Mouse (Mus musculus) midbrain, embryonic 13.5 days (tissue): ENCODE data around the gene Pkn1. TPM values are rescaled to one million over a fixed set of nuclear protein-coding genes. Genes with fewer than 3 reads are reported as not detected.

Experiments used
- ATAC-seq: fragments of 200-750 bp; cut with Nextera tagmentation; 2 replicates; pipeline ENCODE4 v1.8.0; 2017; ENCODE audit warnings: mild to moderate bottlenecking, moderate TSS enrichment, moderate library complexity
- H3K27ac ChIP-seq: fragments of 300-500 bp; sonication (generic); 2 replicates; pipeline ENCODE4 v1.5.1; 2015; ENCODE audit warnings: inconsistent platforms, mild to moderate bottlenecking, moderate library complexity
- H3K27me3 ChIP-seq: fragments of 300-500 bp; sonication (generic); 2 replicates; pipeline ENCODE4 v1.6.1; 2015; ENCODE audit warnings: mild to moderate bottlenecking, inconsistent platforms
- H3K36me3 ChIP-seq: fragments of 300-500 bp; sonication (generic); 2 replicates; pipeline ENCODE4 v1.6.1; 2015; ENCODE audit warnings: mild to moderate bottlenecking, inconsistent platforms
- H3K4me1 ChIP-seq: fragments of 300-500 bp; sonication (generic); replicated peaks from 2 replicates; pipeline ENCODE4 v1.6.1; 2015; ENCODE audit warnings: inconsistent platforms
- H3K4me2 ChIP-seq: fragments of 300-500 bp; sonication (generic); replicated peaks from 2 replicates; pipeline ENCODE4 v1.6.1; 2015; ENCODE audit warnings: moderate library complexity, mild to moderate bottlenecking, inconsistent platforms
- H3K4me3 ChIP-seq: fragments of 300-500 bp; sonication (generic); replicated peaks from 2 replicates; pipeline ENCODE4 v1.5.1; 2015; ENCODE audit warnings: mild to moderate bottlenecking, inconsistent platforms
- H3K9ac ChIP-seq: fragments of 300-500 bp; sonication (generic); replicated peaks from 2 replicates; pipeline ENCODE4 v1.6.1; 2015; ENCODE audit warnings: mild to moderate bottlenecking, inconsistent platforms
- H3K9me3 ChIP-seq: fragments of 300-500 bp; sonication (generic); 2 replicates; pipeline ENCODE4 v1.6.1; 2016; ENCODE audit warnings: mild to moderate bottlenecking, inconsistent platforms
- WGBS: fragments of 180-500 bp; shearing (Covaris S2); methylation state at CpG from one replicate; pipeline ENCODE4 v1.1.7; 2015; 5-methylcytosine and 5-hydroxymethylcytosine counted together
- polyA plus RNA-seq: library from polyadenylated mRNA; unstranded; fragments of >200 nt; fragmentation: Nextera tagmentation; extraction: Ambion mirVana; gene quantifications from 2 replicates; pipeline ENCODE4 v1.2.1, GENCODE M21; 2015

Gene Pkn1
- polyA plus RNA-seq, 1 experiment from 2014 or later, result 23.3 TPM

DNA sequence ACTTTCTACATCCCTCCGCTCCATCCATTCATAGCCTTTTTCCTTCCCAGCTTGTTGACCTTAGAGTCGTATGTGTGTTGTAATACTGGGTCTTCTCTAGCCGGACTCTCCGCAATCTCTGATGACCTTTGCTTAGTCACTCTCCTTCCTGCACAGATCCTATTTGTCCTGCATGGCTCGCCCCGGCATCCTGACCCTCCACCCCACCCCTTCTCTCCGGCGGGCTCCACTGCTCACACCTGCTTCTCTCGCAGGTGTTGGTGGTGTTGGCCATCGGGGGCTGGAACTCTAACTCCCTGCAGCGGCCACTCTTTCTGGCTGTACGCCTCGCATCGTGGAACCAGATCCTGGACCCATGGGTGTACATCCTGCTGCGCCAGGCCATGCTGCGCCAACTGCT is 30.0 kb downstream of the Pkn1 start:
- Histone ChIP-seq H3K27me3 (peaks cover 12% of the 10 kb centered on the region; the same call in 1 of the 2 replicates), H3K4me1 (peaks cover 32% of the 10 kb centered on the region), H3K9me3 (no peaks in the 10 kb centered on the region), H3K4me3 (no peak overlapping the region; the same call in 1 of the 2 replicates), H3K36me3 (peaks cover 60% of the 10 kb centered on the region), H3K9ac (no peak overlapping the region), H3K27ac (no peak overlapping the region), H3K4me2 (peak overlapping the region; percentile 62; the same call in 1 of the 2 replicates)
- ATAC-seq, result peak; percentile 1; the same call in 1 of the 2 replicates
- 80% methylated on average over 16 of the region's 16 CpGs for WGBS

DNA sequence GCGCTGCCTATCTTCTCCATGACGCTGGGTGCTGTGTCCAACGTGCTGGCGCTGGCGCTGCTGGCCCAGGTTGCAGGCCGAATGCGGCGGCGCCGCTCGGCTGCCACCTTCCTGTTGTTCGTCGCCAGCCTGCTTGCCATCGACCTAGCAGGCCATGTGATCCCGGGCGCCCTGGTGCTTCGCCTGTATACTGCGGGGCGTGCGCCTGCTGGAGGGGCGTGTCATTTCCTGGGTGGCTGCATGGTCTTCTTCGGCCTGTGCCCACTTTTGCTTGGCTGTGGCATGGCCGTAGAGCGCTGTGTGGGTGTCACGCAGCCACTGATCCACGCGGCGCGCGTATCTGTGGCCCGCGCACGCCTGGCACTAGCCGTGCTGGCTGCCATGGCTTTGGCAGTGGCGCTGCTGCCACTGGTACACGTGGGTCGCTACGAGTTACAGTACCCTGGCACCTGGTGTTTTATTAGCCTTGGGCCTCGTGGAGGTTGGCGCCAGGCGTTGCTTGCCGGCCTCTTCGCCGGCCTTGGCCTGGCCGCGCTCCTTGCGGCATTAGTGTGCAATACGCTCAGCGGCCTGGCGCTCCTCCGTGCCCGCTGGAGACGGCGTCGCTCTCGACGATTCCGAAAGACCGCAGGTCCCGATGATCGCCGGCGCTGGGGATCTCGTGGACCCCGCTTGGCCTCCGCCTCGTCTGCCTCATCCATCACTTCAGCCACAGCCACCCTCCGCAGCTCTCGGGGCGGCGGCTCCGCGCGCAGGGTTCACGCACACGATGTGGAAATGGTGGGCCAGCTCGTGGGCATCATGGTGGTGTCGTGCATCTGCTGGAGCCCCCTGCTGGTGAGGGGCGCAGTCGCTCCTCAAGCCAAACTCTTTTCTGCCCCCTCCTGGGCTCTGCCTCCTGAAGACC is 30.7 kb downstream of the Pkn1 start:
- Histone ChIP-seq H3K9me3 (no peaks in the 10 kb centered on the region), H3K4me1 (peaks cover 32% of the 10 kb centered on the region), H3K27ac (0 out of 2 replicates have a peak overlapping the region, but pooled peaks have one; percentile 17), H3K27me3 (peaks cover 12% of the 10 kb centered on the region; the same call in 1 of the 2 replicates), H3K4me3 (peak overlapping the region; percentile 37), H3K9ac (peak overlapping the region; percentile 69), H3K4me2 (peak overlapping the region; percentile 62), H3K36me3 (peaks cover 60% of the 10 kb centered on the region)
- ATAC-seq, result peak; percentile 59
- WGBS, result 22% methylated on average over 80 of the region's 80 CpGs

DNA sequence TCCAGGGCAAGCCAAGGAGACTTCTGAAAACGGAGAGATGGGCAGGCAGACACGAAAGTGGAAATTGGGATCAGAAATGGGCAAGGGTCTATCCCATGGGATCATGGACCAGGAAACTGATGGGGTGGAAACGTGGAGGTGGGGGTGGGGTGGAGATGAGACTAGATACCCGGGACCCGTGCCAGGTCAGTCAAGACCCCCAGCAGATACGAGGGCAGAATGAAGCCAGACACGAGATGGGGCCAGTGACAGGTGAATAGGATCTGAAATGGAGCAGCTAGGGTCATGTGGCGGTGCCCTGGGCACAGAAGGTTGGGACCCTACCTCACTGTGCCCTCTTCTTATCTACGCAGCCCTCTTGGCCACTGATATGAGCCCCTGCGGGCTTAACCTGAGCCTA is 31.5 kb downstream of the Pkn1 start:
- peaks cover 34% of the 10 kb centered on the region for H3K4me1 ChIP-seq
- H3K4me2 ChIP-seq, result peak overlapping the region; percentile 62
- H3K4me3 ChIP-seq, result no peak overlapping the region; the same call in 1 of the 2 replicates
- peak overlapping the region; percentile 69; the same call in 1 of the 2 replicates for H3K9ac ChIP-seq
- ATAC-seq, result no peak; the same call in 1 of the 2 replicates
- H3K27ac ChIP-seq, result no peak overlapping the region
- 78% methylated on average over 10 of the region's 10 CpGs for WGBS
- no peaks in the 10 kb centered on the region for H3K9me3 ChIP-seq
- peaks cover 12% of the 10 kb centered on the region; the same call in 1 of the 2 replicates for H3K27me3 ChIP-seq
- H3K36me3 ChIP-seq, result peaks cover 52% of the 10 kb centered on the region

DNA sequence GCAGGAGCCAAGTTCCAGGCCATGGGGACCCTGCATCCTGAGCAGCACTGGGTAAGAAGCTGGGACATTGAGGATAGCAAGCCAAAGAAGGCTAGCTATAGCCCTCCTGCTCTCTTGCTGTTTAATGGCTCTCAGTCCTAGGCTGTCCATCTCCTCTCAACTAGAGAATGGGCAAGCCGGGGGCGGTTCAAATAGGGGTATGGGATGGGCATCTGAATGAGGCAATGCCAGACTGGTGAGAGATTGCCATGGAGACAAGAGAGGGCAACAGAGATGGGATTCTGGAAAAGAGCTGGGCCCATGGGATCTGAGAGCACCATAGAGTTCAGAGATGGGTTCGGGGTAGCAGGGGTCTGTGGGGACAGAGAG is 32.1 kb downstream of the Pkn1 start:
- ATAC-seq, result no peak
- WGBS, result 86% methylated on average over 3 of the region's 3 CpGs
- no peak overlapping the region for H3K27ac ChIP-seq

DNA sequence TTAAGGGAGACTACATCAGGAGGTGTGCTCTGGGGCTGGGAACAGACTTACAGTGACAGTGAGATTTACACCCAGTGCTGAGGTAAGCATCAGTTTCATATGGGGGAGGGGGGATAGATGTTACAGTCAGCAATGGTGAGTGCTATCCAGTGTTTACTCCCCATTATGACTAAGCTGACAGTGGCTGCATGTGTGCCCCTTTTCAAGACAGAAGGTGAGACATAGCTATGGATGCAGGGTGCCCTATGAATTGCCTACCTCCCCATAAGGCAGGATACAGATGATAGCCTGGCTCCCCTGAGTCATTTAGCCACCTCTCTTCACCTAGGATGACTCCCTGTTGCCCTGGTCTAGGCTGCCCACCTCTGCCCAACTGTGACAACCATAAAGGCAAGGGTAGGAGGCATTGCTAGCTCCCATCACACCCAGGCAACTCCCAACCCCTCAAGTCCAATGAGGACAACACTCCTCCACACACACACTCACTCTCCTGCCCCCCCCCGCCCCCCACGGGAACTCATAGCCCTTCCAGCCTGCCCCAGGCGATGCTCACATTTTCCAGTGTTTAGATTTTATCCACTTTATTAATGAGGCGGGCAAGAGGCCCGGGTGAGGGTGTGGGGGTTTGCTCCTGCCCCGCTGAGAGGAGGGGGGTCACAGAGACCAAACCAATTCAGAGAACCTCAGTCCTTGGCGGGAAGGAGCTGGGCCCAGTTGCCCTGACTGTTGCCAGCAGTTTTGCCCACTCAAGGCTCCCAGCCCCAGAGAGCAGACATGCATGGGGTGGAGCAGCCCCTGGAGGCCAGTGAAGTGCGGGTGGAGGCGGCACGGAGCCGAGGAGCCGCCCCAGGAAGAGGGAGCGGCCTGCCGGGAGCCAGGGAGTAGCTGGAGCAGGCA is 32.8 kb downstream of the Pkn1 start, which contains the start of gene Ptger1:
Gene Ptger1, plus strand, starts transcription at position 710 of the 897 bp plus-strand sequence.
- 0 out of 2 replicates have a peak within 1 kb of the TSS, but pooled peaks have one; percentile 5 for H3K4me2 ChIP-seq
- no peak for ATAC-seq
- WGBS, result 38% methylated on average over 14 of the region's 14 CpGs
- peaks cover 12% of the 10 kb centered on the region; the same call in 1 of the 2 replicates for H3K27me3 ChIP-seq
- peak within 1 kb of the TSS; percentile 49; the same call in 1 of the 2 replicates for H3K9ac ChIP-seq
- H3K4me1 ChIP-seq, result peaks cover 47% of the 10 kb centered on the region
- H3K36me3 ChIP-seq, result peaks cover 44% of the 10 kb centered on the region
- H3K4me3 ChIP-seq, result no peak within 1 kb of the TSS
- no peaks in the 10 kb centered on the region for H3K9me3 ChIP-seq
- H3K27ac ChIP-seq, result no peak within 1 kb of the TSS; the same call in 1 of the 2 replicates

More for the DNA sequence above, 32.1 kb downstream of the Pkn1 start:
- H3K9me3 ChIP-seq, result no peaks in the 10 kb centered on the region
- H3K9ac ChIP-seq, result peak overlapping the region; percentile 49; the same call in 1 of the 2 replicates
- H3K4me1 ChIP-seq, result peaks cover 41% of the 10 kb centered on the region
- H3K27me3 ChIP-seq, result peaks cover 12% of the 10 kb centered on the region; the same call in 1 of the 2 replicates
- H3K36me3 ChIP-seq, result peaks cover 50% of the 10 kb centered on the region
- H3K4me3 ChIP-seq, result no peak overlapping the region
- H3K4me2 ChIP-seq, result 0 out of 2 replicates have a peak overlapping the region, but pooled peaks have one; percentile 5

DNA sequence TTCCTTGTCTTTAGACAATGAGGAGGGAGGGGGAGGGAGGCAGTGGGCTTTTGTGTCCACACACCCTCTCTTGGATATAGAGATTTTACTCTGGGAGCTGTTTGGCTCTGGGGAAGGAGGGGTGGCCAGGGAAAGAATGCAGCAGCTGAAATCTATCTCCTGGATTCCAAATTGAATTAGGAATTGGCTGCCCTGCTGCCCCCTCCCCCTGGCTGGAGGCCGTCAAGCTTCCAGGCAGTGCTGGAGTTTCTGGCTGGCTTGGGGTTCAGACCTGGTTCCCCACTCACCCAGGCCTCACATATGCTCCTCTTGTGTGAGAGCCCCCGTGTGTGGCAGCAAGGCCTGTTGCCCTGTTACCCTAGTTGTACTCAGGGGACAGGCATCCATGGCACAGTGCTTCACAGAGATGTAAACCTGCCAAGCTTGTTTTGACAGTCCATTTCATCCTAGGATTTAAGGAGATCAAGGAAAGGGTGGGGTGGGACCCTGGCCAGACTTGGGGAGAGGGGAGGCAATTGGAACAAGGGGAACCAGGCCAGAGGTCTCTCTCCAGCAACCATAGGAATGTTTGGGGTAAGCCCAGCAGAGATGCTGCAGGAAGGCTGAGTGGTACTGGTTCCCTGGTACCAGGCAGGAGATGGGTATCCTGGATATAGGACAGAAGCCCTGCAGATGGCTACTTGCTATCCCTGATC is 33.9 kb downstream of the Pkn1 start:
- no peak overlapping the region for H3K4me2 ChIP-seq
- peaks cover 33% of the 10 kb centered on the region for H3K36me3 ChIP-seq
- H3K27me3 ChIP-seq, result peaks cover 12% of the 10 kb centered on the region; the same call in 1 of the 2 replicates
- H3K9ac ChIP-seq, result peak overlapping the region; percentile 14; the same call in 1 of the 2 replicates
- H3K9me3 ChIP-seq, result no peaks in the 10 kb centered on the region
- no peak for ATAC-seq
- H3K27ac ChIP-seq, result no peak overlapping the region
- WGBS, result 48% methylated on average over 2 of the region's 2 CpGs
- H3K4me1 ChIP-seq, result peaks cover 58% of the 10 kb centered on the region
- no peak overlapping the region for H3K4me3 ChIP-seq

DNA sequence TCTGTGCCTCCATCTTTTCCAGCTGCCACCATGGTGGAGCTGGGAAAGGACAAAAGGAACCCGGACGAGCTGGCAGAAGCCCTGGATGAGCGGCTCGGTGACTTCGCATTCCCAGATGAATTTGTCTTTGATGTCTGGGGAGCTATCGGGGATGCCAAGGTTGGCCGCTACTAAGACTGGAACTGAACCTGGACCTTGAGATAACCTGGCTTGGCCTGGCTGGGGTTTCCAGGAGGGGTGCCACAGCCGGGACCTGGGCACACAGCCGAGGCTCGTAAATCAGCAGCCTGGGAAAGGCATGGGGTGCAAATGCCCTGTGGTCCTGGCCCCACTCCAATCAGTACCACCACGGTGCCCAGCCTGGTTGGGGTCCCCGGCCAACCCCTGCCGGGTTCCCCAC is 34.9 kb downstream of the Pkn1 start:
- no peaks in the 10 kb centered on the region for H3K9me3 ChIP-seq
- H3K4me2 ChIP-seq, result no peak overlapping the region
- no peak overlapping the region for H3K4me3 ChIP-seq
- H3K27ac ChIP-seq, result no peak overlapping the region
- no peak overlapping the region for H3K9ac ChIP-seq
- WGBS, result 87% methylated on average over 13 of the region's 13 CpGs
- ATAC-seq, result no peak
- peaks cover 24% of the 10 kb centered on the region for H3K36me3 ChIP-seq
- peaks cover 12% of the 10 kb centered on the region; the same call in 1 of the 2 replicates for H3K27me3 ChIP-seq
- peaks cover 62% of the 10 kb centered on the region for H3K4me1 ChIP-seq

DNA sequence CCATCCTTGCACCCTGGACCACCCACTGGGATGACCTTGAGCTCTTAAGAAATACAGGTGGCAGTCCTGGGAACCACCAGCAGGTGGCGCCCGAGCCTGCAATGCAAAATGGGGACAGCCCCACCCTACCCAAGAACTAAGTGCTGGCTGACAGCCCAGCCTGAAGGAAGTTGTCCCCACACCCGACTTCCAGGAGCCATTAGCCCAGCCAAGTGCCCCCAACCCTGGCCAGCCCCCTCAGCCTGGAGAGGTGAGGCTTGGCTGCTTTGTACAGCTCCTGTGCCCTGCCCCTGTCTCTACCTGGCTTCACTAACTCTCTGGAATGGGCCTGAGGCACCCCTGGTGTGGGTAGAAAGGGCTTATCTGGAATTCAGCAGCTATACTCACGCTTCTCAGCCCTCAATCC is 36.6 kb downstream of the Pkn1 start:
- H3K9ac ChIP-seq, result no peak overlapping the region
- H3K4me1 ChIP-seq, result peaks cover 51% of the 10 kb centered on the region
- no peak overlapping the region for H3K4me2 ChIP-seq
- H3K27ac ChIP-seq, result no peak overlapping the region
- H3K27me3 ChIP-seq, result 0 out of 2 replicates have a peak, but pooled peaks cover 4% of the 10 kb centered on the region
- peaks cover 25% of the 10 kb centered on the region for H3K36me3 ChIP-seq
- peak; percentile 40; the same call in 1 of the 2 replicates for ATAC-seq
- H3K4me3 ChIP-seq, result no peak overlapping the region
- WGBS, result 9% methylated on average over 4 of the region's 4 CpGs
- H3K9me3 ChIP-seq, result no peaks in the 10 kb centered on the region

DNA sequence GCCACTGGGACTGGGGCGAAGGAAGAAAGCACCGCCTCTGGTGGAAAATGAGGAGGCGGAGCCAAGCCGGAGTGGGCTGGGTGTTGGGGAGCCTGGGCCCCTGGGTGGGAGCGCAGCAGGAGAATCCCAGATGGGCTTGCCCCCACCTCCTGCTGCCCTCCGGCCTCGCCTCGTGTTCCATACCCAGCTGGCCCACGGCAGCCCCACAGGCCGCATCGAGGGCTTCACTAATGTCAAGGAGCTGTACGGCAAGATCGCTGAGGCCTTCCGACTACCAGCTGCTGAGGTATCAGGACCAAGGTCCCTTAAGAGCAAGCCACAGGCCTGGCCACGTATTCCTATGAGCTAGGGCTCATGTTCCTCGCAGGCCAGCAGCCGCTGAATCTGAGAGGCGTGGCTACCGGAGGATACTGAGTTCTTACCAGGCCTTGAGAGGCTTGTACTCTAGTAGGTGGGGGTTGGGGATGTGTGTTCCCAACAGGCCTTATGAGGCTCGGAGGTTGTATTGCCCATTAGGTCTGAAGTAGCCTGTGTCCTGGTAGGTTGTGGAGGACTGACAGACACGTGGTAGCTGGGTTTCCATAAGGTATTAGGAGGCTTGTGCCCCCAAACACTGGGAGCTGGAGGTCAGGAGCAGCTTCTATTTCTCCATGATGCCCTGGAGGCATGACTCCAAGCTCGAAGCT is 37.8 kb downstream of the Pkn1 start:
- 23% methylated on average over 22 of the region's 22 CpGs for WGBS
- peak overlapping the region; percentile 44 for H3K9ac ChIP-seq
- H3K4me2 ChIP-seq, result peak overlapping the region; percentile 23
- H3K27ac ChIP-seq, result peak overlapping the region; percentile 21; the same call in 1 of the 2 replicates
- no peaks in the 10 kb centered on the region for H3K9me3 ChIP-seq
- peaks cover 39% of the 10 kb centered on the region for H3K4me1 ChIP-seq
- peaks cover 35% of the 10 kb centered on the region for H3K36me3 ChIP-seq
- 0 out of 2 replicates have a peak overlapping the region, but pooled peaks have one; percentile 2 for H3K4me3 ChIP-seq
- ATAC-seq, result 0 out of 2 replicates have a peak, but pooled peaks have one; percentile 1
- no peaks in the 10 kb centered on the region for H3K27me3 ChIP-seq

DNA sequence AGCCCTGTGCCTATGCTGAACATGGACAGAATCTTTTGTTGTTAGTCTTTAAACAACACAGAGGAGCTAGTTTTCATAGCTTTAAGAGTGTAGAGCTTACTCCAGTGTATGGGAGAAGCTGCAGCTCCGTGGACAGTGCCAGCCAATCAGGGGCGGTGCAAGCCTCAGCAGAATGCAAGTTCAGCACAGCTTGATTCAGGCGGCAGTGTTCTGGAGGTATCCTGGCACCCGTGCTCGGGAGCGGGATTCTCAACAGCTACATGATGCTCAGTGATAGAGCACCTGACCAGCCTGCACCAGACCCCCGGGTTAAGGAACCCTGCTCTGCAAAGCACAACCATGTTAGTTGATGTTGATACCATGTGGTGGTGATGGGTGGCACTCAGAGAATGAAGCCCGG is 38.4 kb downstream of the Pkn1 start:
- WGBS, result 12% methylated on average over 8 of the region's 8 CpGs
- peaks cover 35% of the 10 kb centered on the region for H3K36me3 ChIP-seq
- H3K27me3 ChIP-seq, result no peaks in the 10 kb centered on the region
- H3K4me1 ChIP-seq, result peaks cover 38% of the 10 kb centered on the region
- peak overlapping the region; percentile 21; the same call in 1 of the 2 replicates for H3K27ac ChIP-seq
- peak overlapping the region; percentile 23 for H3K4me2 ChIP-seq
- 0 out of 2 replicates have a peak, but pooled peaks have one; percentile 22 for ATAC-seq
- 0 out of 2 replicates have a peak overlapping the region, but pooled peaks have one; percentile 2 for H3K4me3 ChIP-seq
- H3K9me3 ChIP-seq, result no peaks in the 10 kb centered on the region
- H3K9ac ChIP-seq, result peak overlapping the region; percentile 44
